Mouse (Mus musculus) kidney, postnatal 36 days (tissue): ENCODE results near the gene Gast.
"Not testable (repeated sequence)": the region's sequence is repeated elsewhere in the genome, so short reads cannot be mapped to it uniquely, and the experiment has no call there.

Source experiments
- DNase-seq, 2 experiments: peaks; one replicate each; pipeline ENCODE4 v3.0.0; 2021 to 2022; ENCODE audit warnings: mixed read lengths in 2 of 2

Gast gene

DNA sequence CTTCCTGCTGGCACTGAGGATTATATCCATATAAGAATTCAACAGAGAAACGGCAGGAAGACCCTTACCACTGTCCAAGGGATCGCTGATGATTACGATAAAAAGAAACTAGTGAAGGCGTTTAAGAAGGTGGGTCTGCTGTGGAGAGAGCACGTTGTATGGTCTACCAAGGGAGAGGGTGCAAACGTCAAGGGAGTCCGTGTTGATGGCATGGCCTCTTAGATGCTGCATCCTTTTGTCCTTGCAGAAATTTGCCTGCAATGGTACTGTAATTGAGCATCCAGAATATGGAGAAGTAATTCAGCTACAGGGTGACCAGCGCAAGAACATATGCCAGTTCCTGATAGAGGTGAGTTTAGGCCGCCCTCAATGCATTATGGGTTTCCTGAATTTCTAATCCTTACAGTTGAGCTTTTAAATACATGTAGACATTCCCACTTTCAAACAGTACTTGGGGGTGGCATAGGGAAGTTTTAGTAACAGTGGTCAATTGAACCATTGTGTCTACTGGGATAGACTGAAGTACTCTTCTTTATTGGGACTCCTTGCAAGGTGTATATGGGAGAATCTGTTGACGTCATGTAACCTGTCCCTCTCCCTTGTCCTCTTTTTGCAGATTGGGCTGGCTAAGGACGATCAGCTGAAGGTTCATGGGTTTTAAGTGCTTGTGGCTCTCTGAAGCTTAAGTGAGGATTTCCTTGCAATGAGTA lies 13.4 kb upstream of the Gast start:
- not testable (repeated sequence) for DNase-seq

DNA sequence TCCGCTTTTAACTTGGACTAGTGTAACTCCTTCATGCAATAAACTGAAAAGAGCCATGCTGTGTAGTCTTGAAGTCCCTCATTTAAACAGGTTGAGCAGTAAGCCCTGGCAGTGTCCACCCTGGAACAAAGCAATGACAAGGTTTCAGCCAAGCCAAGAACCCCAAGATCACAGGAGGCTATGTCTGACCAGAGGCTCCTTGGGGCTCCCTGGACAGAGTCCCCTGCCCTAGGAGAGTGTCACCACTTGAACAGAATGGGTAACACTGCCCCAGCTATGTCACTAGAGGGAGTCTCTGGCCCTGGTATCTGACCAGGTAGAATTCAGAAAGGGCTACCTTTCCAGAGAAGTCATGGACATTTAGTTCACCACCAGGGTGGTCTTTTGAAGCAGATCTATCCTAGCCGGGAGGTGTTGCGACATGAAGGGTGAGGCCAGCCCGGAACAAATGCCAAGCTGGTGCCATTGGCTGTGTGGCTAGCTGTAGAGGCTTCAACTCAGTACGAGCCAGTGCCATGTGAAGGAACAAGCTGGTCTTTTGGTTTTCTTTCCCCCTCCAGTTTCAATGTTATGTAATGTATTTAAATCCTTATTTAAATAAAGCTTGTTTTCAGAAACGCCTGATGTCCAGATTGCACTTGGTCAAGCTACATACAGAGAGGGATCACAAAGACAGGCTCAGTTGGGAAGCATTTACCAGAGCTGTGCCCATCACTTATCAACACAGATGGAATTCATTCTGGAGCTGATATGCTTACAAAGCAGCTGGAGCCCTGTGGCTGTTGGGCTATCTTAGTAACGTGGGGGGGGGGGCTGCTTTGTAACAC lies 12.5 kb upstream of the Gast start:
- DNase-seq = not testable (repeated sequence)

DNA sequence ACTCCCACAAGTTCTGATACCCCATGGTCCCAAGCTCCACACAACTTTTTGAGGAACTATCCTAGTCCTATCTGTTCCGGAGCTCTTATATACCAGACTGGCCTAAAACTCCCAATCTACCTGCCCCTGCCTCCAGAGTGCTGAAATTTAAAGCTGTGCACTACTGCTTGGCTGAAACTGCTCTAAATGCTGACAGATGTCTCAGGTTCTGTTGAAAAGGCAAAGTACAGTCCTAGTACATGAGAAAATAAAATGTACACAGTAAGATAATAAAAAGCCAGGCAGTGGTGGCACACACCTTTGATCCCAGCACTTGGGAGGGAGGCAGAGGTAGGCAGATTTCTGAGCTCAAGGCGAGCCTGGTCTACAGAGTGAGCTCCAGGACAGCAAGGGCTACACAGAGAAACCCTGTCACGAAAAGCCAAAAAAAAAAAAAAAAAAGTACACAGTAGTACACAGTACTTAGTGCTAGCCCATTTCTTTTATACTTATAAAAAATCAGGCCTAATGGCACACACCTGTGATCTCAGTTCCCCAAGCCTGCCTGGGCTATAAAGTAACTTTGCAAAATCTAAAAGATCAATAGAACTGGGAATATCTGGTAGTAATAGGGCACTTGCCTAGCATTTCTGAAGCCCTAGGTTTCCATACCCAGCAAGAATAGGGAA lies 11.5 kb upstream of the Gast start:
- DNase-seq = no peak

DNA sequence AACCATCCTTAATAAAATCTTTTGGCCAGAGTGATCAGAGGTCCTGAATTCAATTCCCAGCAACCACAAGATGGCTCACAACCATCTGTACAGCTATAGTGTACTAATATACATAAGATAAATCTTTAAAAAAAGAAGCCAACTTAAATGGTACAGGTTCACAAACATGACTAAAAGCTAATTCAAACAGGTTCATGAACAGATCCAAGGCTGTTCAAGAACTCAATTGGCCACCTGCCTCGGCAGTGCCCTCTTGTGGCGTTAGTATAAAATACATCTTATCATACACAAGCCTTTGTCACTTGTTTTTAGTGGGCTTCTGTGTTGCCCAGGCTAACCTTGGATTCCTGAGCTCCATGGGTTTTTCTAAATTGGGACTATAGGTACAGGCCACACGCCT lies 10.6 kb upstream of the Gast start:
- DNase-seq = peak; percentile 51 to 79

DNA sequence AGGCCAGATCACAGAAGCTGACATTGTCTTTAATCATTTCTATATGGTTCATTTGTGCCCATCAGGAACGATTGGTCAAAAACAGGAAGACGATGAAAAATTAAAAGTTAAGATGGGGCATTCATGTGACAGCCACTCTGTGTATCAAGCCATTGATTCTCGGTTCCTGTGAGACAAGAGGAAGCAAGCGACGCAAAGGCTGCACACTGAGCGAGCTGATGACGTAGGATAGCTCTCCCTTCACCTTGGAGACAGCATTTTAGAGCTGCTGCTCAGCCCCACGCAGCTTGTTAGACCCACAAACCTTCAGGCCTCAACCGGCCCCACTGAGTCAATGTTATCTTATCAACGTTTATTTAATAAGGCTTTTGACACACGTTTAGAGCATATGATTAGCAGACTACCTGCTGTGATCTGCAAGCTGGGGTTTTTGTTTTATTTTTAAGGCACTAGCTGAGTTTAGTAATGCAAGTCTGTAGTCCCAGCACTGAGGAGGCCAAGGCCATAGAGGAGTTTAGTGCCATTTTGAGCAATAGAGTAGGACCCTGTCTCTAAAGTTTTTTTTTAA lies 9.1 kb upstream of the Gast start:
- no peak for DNase-seq

DNA sequence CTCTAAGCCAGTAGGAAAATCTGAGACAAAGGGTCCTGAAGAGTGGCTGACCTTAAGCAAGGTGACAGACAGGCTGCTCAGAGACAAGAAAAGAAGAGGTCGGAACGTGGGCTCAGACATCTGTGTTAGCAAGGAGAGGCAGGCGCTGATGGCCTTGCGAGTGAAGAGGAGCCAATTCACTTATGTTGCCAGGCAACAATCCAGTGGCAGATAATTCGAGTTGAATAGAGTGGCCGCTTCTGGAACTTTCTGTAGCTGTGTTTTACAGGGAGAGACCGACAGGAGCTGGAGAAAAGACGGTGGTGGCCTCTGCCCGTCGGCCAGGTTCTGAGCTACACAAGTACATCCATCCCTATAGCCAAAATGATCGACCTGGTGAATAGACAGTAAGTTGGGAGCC lies 6.9 kb upstream of the Gast start:
- DNase-seq = no peak

DNA sequence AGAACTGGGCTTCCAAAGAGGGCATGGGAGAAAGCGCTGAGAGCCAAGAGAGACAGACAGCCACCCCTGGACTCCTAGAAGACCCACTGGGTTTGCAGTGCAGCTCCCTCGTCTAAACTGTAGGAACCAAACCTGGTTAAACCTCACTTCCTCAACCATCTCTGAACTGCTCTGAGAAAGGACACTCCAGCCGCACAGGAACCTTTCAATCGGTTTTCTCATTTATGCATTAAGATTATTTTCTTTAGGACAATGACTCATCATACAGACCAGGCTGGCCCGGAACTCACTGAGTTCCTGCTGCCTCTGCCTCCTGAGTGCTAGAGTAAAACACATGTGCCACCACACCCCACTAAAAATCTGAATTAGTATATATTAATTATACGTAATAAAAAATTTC lies 6.4 kb upstream of the Gast start:
- no peak for DNase-seq

DNA sequence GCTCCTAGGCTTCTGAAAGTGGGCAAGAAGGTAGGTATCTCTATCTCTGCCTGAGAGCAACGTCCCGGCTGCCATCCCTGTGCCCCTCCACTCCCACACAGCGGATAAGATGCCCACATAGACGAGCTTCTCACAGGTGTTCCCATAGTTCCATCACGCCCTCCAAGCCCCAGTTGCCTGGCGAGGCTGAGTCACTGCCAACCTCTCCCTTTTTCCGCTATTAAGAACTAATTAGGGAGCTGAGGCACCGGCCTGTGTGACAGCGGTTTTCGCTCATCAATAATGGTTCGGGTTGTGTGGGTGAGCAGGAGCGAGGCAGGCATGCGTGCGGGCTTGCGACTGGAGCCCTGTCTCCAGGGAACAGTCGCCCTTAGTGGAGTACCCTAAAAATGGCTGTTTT lies 4.0 kb upstream of the Gast start:
- DNase-seq = no peak

DNA sequence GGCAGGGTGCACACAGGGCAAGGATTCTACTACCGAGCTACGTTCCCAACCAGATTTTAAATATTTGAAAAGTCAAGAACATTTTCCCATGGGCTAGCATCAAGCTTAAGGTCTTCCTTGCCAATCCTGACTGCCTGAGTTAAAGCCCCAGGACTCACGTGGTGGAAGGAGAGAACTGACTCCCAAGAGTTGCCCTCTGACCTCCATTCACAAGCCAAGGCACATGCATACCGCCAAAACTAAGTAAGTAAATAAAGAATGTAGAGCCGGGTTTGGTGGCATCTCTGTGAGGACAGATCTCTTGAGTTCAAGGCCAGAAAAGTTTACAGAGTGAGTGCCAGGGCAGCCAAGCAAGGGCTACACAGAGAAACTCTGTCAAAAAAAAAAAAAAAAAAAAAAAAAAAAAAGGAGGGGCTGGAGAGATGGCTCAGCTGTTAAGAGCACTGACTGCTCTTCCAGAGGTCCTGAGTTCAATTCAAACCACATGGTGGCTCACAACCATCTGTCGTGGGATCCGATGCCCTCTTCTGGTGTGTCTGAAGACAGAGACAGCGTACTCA lies 3.3 kb upstream of the Gast start:
- DNase-seq = not testable (repeated sequence)

DNA sequence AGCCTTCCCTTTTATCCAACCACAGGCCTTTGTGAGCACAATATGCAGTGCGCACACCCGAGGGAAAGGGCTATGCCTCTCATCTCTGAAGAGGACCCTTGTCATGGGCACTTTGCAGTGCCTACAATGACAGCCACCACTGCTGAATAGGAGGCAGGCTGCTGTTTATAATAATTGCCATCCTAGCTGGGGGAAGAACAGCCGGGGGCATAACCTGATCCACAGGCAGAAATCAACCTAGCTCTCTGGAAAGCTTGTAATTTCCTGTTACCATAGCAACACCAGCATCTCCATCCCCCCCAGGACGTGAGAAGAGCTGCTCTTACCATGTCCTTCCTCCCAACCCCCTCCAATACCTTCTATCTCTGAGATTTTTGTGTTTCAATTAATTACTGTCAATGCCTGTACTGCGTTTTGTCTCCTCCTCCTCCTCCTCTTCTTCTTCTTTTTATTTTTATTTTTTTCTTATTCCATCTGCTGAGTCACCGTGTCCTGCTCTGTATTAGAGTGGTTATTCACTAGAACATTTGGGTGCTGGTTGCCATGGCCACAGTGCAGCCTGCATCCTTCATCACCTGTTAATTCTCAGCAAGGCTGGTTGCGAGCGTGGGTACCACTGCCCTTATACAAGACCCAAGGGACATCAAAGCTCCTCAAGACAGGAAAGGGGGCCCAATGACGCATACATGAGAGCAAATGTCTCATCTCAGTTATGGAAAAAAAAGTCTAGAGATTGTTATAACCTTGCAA lies 1.3 kb upstream of the Gast start:
- no peak for DNase-seq

DNA sequence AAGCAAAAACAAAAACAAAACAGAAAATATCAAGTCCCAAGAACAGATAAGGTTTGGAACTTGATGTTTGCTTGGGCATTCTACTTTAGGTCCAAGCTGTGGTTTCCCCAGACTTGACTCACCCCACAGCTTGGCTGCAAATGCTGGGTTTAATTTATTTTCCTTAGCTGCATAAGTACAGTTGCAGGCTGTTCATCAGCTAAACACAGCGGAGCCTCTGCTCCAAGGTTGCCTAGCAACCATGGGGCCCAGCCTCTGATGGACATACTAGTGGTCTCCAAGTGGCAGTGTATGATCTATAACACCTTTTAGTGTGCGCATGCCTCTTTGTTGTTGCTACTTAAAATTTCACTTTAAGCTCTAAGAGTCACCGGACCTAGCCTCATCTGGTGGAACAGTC lies 1.5 kb downstream of the Gast start:
- DNase-seq = no peak

DNA sequence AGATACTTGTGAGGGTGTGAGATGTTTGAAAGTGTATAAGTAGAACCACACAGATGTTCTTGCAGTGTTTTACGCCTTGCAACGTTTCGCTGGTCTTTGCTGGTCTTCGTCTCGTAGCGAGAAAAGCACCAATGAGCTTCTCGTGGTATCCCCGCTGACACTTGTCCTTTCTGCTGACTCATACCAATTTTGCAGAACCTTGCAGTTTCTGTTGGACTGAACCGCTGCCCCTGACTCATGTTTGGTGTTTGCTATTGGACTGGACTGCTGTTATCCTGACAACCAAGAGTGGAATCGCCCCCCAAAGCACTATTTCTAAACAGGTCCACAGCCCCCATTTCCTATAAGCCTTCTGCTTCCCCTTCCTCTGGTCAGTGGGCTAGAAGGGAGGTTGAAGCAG lies 10.1 kb downstream of the Gast start:
- DNase-seq = no peak

DNA sequence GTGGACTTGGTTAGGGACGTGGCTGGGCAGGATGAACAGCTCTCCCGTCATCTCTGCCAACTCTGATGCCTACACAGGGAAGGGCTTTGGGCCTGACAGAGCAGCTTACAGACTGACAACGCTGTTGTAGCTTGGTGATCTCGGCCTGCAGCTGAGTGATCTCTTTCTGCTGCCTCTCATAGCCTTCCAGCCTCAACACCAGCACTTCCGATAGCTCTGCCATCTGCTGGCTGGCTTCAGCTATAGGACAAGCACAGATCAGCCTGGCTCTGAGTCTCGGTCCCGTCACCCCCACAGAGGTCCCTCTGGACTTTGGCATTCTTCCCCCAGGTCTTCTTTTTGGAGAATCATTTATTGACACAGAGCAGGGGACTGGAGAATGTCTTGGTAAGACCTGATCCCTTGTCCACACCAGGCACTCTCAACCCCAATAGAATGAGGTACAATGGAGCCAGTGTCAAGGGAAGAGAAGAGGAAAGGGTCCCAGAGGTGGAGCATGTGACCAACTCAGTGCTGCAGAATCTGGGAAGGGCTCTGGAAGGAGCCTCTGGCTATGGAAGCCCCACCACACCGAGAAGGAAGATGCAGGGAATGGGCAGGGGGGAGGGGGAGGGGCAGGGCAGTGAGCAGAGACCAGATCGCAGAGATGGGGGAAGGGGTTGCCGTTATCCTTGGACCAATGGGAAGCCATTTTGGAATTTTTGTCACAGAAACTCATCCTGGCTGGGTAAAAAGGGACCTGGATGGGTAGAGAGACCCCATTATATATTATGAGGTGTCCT lies 18.1 kb downstream of the Gast start:
- DNase-seq = peak in 1 of 2 experiments; percentile 61

DNA sequence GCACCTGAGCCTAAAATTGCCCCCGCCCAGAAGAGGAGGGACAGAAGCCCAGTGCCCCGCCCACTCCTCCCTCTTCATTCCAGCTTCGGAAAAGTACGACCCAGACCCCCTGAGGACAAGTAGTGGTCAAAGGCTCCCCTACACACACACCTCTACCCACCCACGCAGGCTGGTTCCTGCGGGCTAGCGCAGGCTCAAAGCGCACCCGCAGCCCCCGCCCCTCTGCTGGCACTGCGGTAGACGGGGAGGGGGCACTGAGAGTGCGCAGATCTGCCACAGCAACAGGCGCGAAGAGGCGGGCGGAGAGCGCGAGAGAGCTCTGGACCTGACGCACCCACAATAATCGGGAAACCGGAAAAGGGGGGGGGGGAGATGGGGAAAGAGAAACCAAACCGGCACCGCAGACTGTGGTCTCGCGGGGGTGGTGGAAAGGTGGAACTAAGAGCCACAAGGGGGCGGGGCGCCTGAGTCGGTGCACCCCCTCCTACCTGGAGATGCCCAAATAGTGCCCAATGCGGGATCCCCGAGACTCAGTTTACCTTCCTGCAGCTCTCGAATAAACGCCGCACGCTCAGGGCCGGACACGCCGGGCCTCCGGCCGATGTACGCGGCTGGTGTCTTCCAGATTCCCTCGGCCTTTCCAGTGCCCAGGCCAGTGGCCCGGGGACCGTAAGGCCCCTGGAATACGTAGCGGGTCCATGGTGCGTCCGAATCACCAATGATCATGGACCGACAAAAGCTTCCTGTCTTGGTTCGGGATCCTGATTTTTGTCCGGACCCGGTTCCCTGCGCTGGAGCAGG lies 21.1 kb downstream of the Gast start:
- peak; percentile 29 to 65 for DNase-seq

DNA sequence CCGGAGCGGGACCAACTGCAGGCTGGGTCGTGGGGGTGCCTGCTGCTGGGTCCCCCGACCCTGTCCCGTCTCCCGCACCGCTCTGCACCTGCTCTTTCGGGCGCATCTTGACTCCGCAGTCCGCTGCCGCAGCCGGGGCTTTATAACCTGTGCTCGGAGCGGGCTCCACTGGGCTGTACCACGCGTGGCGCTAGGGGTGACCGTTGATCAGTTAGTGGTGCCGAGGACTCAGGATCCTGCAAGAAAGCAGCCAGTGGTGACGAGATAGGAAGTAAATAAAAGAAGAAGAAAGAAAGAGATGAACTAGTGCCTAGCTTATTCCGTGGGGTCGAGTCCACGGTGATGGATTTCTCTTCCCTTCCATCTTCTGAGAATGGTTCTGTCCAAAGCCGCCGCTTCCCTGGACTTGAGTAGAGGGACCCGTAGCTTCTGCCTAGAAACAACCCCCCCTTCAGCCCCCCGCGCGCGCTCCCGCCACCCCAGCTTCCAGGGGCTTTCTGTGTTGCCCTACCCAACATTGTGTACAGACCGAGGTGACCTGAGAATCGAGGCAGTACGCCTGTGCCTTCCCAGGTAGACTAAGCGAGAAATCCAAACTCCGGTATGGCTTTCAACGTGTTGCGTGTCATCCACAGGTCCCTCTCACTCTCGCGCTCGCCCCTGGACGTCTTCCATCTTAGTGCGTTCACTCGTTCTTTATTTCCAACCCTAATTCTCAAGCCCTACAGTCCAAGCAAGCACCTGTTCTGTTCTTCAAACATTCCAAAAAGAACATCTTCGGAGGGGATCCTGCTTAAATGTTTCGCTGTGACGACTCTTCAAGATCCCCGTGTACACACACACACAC lies 22.0 kb downstream of the Gast start, which contains the start of gene Hap1:
Hap1 (minus strand) TSS at position 157 of the 847 bp plus-strand sequence.
- peak; percentile 68 to 86 for DNase-seq

DNA sequence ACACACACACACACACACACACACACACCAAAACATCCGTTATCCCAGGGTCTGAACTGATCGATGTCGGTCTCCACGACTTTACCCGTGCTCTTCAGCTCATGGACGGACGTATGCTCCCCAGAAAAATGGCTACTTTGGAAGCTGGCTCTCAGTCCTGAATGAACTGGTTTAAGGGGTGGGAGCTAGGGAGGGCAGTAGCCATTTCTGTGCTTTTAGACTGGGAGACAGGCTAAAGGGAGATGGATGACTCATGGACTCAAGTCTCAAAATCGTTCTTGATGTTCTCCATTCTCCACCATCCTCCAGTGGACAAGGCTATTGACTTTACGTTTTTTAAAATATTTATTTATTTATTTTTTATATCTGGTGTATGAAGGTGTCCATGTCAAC lies 22.6 kb downstream of the Gast start:
- no peak for DNase-seq

DNA sequence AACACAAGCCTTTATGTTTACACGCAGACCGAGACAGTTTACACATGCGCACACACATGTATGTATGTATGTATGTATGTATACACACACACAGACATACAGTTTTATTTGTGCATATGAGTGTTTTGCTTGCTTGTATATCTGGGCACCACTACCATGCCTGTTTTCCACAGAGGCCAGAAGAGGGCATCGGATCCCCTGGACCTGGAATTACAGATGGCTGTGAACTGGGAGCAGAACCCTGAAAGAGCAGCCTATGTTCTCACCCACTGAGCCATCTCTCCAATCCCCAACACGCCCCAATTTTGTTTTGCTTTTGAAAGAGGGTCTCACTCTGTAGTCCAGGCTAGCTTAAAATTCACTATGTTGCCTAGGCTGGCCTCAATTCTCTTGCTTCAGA lies 23.2 kb downstream of the Gast start:
- DNase-seq = no peak

DNA sequence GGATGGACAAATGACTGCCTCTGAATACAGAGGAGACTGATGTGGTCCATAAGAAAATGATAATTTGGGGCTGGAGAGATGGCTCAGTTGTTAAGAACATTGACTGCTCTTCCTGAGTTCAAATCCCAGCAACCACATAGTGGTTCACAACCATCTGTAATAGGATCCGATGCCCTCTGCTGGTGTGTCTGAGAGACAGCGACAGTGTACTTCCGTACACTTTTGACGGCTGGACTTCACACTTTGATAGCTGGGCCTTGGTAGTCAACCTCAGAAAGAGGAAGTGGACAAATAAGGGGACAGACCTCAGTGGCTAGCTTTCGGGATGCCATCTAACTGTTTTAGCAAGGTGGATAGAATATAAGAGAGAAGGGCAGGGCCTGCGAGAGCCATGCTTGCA lies 26.0 kb downstream of the Gast start:
- no peak for DNase-seq

DNA sequence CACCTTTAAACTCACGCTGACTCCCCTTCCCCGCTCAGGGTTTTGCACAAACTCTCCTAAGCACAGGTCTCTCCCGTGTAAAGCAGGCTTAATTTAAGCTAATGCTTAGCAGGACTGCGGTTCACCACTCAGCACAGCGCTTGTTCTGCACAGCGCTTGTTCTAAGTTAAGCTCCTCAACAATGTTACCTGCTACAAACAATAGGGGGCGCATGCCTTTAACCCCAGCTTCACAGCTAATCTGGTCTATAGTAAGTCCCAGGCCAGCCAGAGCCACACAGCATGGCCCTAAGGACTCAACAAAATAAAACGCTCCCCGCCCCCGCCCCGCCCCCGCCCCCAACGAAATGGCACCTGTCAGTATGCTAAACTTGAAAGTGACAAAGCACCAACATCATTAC lies 26.9 kb downstream of the Gast start:
- not testable (repeated sequence) for DNase-seq
